In the genomic region with DNA sequence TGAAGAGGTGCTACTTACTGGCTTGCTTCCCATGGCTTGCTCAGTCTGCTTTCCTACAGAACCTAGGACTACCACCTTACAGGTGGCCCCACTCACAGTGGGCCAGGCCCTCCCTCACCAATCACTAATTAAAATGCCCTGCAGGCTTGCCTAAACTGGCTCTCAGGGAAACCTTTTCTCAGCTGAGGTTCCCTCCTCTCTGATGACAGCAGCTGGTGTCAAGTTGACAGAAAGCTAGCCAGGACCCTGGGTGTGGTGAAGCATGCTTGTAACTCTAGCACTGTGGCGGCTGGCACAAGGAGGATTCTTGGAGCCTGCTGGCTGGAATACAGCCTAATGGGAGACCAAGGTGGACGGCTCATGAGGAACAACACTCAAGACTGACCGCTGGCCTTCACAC, we compare ENCODE assay signal across 15 mouse cellular contexts. TPM values are rescaled to one million over a fixed set of nuclear protein-coding genes. Genes with fewer than 3 reads are reported as not detected.
DNase-seq lines count a peak whose midpoint lies in the region; ATAC-seq and TF ChIP-seq lines count a peak whose summit lies in the region.
"Had no signal": no experiment of that assay in that cellular context is flagged by ENCODE, and none has a peak within 500 bp of the region (broad histone marks: within the 10 kb centered on the region; RNA-seq: fewer than 3 reads in every experiment).

No protein-coding gene starts in this region.

- intact Hi-C loops in left cerebral cortex, postnatal 4 days (cut with DNase I), result no loop called here
- intact Hi-C loops in left cerebral cortex, postnatal 14 days (cut with DNase I), result no loop called here

- no peaks in the 10 kb centered on the region for H3K27me3 ChIP-seq in forebrain, embryonic 14.5 days (replicated peaks; ENCODE audit: control insufficient read depth, insufficient read depth, low read length)
- no peaks in the 10 kb centered on the region for H3K27me3 ChIP-seq in forebrain, embryonic 12.5 days
- H3K27me3 ChIP-seq in small intestine, adult 2 months (ENCODE audit: control insufficient read depth, insufficient read depth, low read length), result no peaks in the 10 kb centered on the region
- H3K27me3 ChIP-seq in hindbrain, postnatal 0 days (ENCODE audit: insufficient read depth, low read length), result no peaks in the 10 kb centered on the region
- H3K27me3 ChIP-seq: hindbrain, embryonic 13.5 days had no signal

- no peak overlapping the region for H3K27ac ChIP-seq in forebrain, embryonic 14.5 days (ENCODE audit: low read depth, low read length)
- H3K27ac ChIP-seq in forebrain, embryonic 12.5 days, result no peak overlapping the region
- H3K27ac ChIP-seq in small intestine, adult 2 months (ENCODE audit: insufficient read depth, low read depth, low read length), result peak overlapping the region; percentile 12; the same call in 1 of the 2 replicates
- no peak overlapping the region for H3K27ac ChIP-seq in hindbrain, postnatal 0 days
- H3K27ac ChIP-seq: hindbrain, embryonic 13.5 days had no signal

- no peak overlapping the region for H3K9ac ChIP-seq in forebrain, embryonic 14.5 days (ENCODE audit: low read length)
- H3K9ac ChIP-seq in forebrain, embryonic 12.5 days, result no peak overlapping the region
- no peak overlapping the region for H3K9ac ChIP-seq in hindbrain, postnatal 0 days (replicated peaks; ENCODE audit: low read length)
- H3K9ac ChIP-seq: hindbrain, embryonic 13.5 days had no signal

- ATAC-seq in forebrain, embryonic 14.5 days, result no peak
- ATAC-seq in forebrain, embryonic 12.5 days (ENCODE audit: low FRiP score), result no peak
- no peak for ATAC-seq in hindbrain, postnatal 0 days

- 80% methylated on average over 3 of the region's 3 CpGs for WGBS in forebrain, embryonic 14.5 days
- 77% methylated on average over 3 of the region's 3 CpGs for WGBS in forebrain, embryonic 12.5 days
- 76% methylated on average over 3 of the region's 3 CpGs for WGBS in small intestine, adult 2 months
- WGBS in hindbrain, postnatal 0 days, result 55% methylated on average over 3 of the region's 3 CpGs

- H3K9me3 ChIP-seq in forebrain, embryonic 14.5 days (replicated peaks; ENCODE audit: control insufficient read depth, low read length), result no peaks in the 10 kb centered on the region
- H3K9me3 ChIP-seq in forebrain, embryonic 12.5 days, result no peaks in the 10 kb centered on the region
- no peaks in the 10 kb centered on the region for H3K9me3 ChIP-seq in hindbrain, postnatal 0 days (ENCODE audit: low read length)
- H3K9me3 ChIP-seq: hindbrain, embryonic 13.5 days had no signal

- peak; percentile 7 for DNase-seq in forebrain, embryonic 14.5 days (ENCODE audit: low spot score)
- DNase-seq in left cerebral cortex, postnatal 4 days, result peak; percentile 23
- no peak for DNase-seq in left cerebral cortex, postnatal 14 days (ENCODE audit: low spot score in 2 of 2)
- peak; percentile 10 for DNase-seq in forelimb bud, embryonic 11.5 days (ENCODE audit: low read depth, low spot score)
- DNase-seq in cerebellum, adult 11 months, result no peak
- DNase-seq in hindbrain, postnatal 0 days (ENCODE audit: low spot score), result no peak
- DNase-seq: adrenal gland, adult 8-10 months; B cell, adult 2 months; lung, adult 2 months had no signal

- no peak for TF ChIP-seq CTCF in small intestine, adult 2 months (IDR thresholded peaks at IDR 0.05; ENCODE audit: extremely low read depth, insufficient read length, insufficient replicate concordance, low read depth, low read length)
- no peak for TF ChIP-seq CTCF in hindbrain, postnatal 0 days (IDR thresholded peaks at IDR 0.05; ENCODE audit: low read depth)

- H3K36me3 ChIP-seq in forebrain, embryonic 14.5 days (ENCODE audit: control insufficient read depth, insufficient read depth, low read length), result no peaks in the 10 kb centered on the region
- H3K36me3 ChIP-seq in forebrain, embryonic 12.5 days (replicated peaks), result no peaks in the 10 kb centered on the region
- H3K36me3 ChIP-seq in small intestine, adult 2 months (ENCODE audit: control insufficient read depth, insufficient read depth, low read length), result no peaks in the 10 kb centered on the region
- H3K36me3 ChIP-seq in hindbrain, postnatal 0 days (ENCODE audit: insufficient read depth, low read length), result no peaks in the 10 kb centered on the region
- H3K36me3 ChIP-seq: hindbrain, embryonic 13.5 days had no signal

- no peak overlapping the region for H3K4me2 ChIP-seq in forebrain, embryonic 14.5 days (ENCODE audit: low read length)
- H3K4me2 ChIP-seq in forebrain, embryonic 12.5 days, result no peak overlapping the region
- H3K4me2 ChIP-seq in hindbrain, postnatal 0 days (ENCODE audit: low read depth, low read length), result no peak overlapping the region
- H3K4me2 ChIP-seq: hindbrain, embryonic 13.5 days had no signal

- no peak overlapping the region for H3K4me3 ChIP-seq in forebrain, embryonic 14.5 days (ENCODE audit: low read depth, low read length)
- no peak overlapping the region for H3K4me3 ChIP-seq in forebrain, embryonic 12.5 days (replicated peaks)
- no peak overlapping the region for H3K4me3 ChIP-seq in small intestine, adult 2 months (ENCODE audit: low read depth, low read length)
- no peak overlapping the region for H3K4me3 ChIP-seq in hindbrain, postnatal 0 days (ENCODE audit: low read length)
- H3K4me3 ChIP-seq: hindbrain, embryonic 13.5 days had no signal

- H3K4me1 ChIP-seq in forebrain, embryonic 14.5 days (ENCODE audit: control insufficient read depth, insufficient read depth, low read length), result no peaks in the 10 kb centered on the region
- no peaks in the 10 kb centered on the region for H3K4me1 ChIP-seq in forebrain, embryonic 12.5 days
- H3K4me1 ChIP-seq in small intestine, adult 2 months (ENCODE audit: control insufficient read depth, insufficient read depth, insufficient read length, low read length), result peaks cover 9% of the 10 kb centered on the region; the same call in 1 of the 2 replicates
- H3K4me1 ChIP-seq in hindbrain, postnatal 0 days (ENCODE audit: insufficient read depth, low read length), result no peaks in the 10 kb centered on the region
- H3K4me1 ChIP-seq: hindbrain, embryonic 13.5 days had no signal

- TF ChIP-seq POLR2A in small intestine, adult 2 months (IDR thresholded peaks at IDR 0.05; ENCODE audit: low read depth, low read length), result no peak

RNA-seq across cellular contexts. Expression of a gene that starts 8.4 kb away (rescaled TPM):
- not detected in 2 replicates for polyA plus RNA-seq in forebrain, embryonic 14.5 days (2014; fragmentation: Nextera tagmentation; extraction: Ambion mirVana)
- 0.14 TPM in 1 of 2 replicates, not detected in the other for polyA plus RNA-seq in forebrain, embryonic 12.5 days (2016; fragmentation: Nextera tagmentation; extraction: Ambion mirVana)
- not detected for total RNA-seq in left cerebral cortex, postnatal 4 days (2021)
- total RNA-seq in left cerebral cortex, postnatal 14 days (2021), result not detected
- polyA plus RNA-seq in small intestine, adult 2 months (2012; rRNA removed), result 0.17 and 0.98 TPM in 2 replicates
- not detected in 2 replicates for total RNA-seq in hindbrain, postnatal 0 days (2014; rRNA removed)
- 0.10 TPM in 1 of 2 replicates, not detected in the other for polyA plus RNA-seq in hindbrain, postnatal 0 days (2015; fragmentation: Nextera tagmentation; extraction: Ambion mirVana)
- total RNA-seq: layer of hippocampus, adult 18-20 months; left cerebral cortex, postnatal 36 days had no signal
- polyA plus RNA-seq: forebrain, embryonic 11.5 days had no signal

RNA-seq across cellular contexts. Expression of a gene that starts 47.6 kb away (rescaled TPM):
- polyA plus RNA-seq in forebrain, embryonic 14.5 days (2014; fragmentation: Nextera tagmentation; extraction: Ambion mirVana), result 6.2 and 7.2 TPM in 2 replicates
- 31.8 and 33.5 TPM in 2 replicates for polyA plus RNA-seq in forebrain, embryonic 12.5 days (2016; fragmentation: Nextera tagmentation; extraction: Ambion mirVana)
- 1 to 10 TPM; 7.9 to 8.0 TPM for total RNA-seq in left cerebral cortex, postnatal 4 days (2021)
- total RNA-seq in left cerebral cortex, postnatal 14 days (2021), result 1 to 10 TPM; 3.3 to 5.4 TPM
- 0.70 and 1.9 TPM in 2 replicates for polyA plus RNA-seq in small intestine, adult 2 months (2012; rRNA removed)
- 4.0 and 13.6 TPM in 2 replicates for total RNA-seq in hindbrain, postnatal 0 days (2014; rRNA removed)
- polyA plus RNA-seq in hindbrain, postnatal 0 days (2015; fragmentation: Nextera tagmentation; extraction: Ambion mirVana), result 3.4 and 3.5 TPM in 2 replicates

RNA-seq across cellular contexts. Expression of a gene that starts 47.9 kb away (rescaled TPM):
- polyA plus RNA-seq in forebrain, embryonic 14.5 days (2014; fragmentation: Nextera tagmentation; extraction: Ambion mirVana), result 868 and 950 TPM in 2 replicates
- polyA plus RNA-seq in forebrain, embryonic 12.5 days (2016; fragmentation: Nextera tagmentation; extraction: Ambion mirVana), result 883 and 905 TPM in 2 replicates
- total RNA-seq in left cerebral cortex, postnatal 4 days (2021), result 100 to 1,000 TPM; 735 to 744 TPM
- total RNA-seq in left cerebral cortex, postnatal 14 days (2021), result 100 to 1,000 TPM; 484 to 496 TPM
- polyA plus RNA-seq in small intestine, adult 2 months (2012; rRNA removed), result 122 and 189 TPM in 2 replicates
- total RNA-seq in hindbrain, postnatal 0 days (2014; rRNA removed), result 588 and 616 TPM in 2 replicates
- polyA plus RNA-seq in hindbrain, postnatal 0 days (2015; fragmentation: Nextera tagmentation; extraction: Ambion mirVana), result 620 and 630 TPM in 2 replicates

RNA-seq across cellular contexts. Expression of a gene that starts 53.8 kb away (rescaled TPM):
- 21.3 and 24.3 TPM in 2 replicates for polyA plus RNA-seq in forebrain, embryonic 14.5 days (2014; fragmentation: Nextera tagmentation; extraction: Ambion mirVana)
- polyA plus RNA-seq in forebrain, embryonic 12.5 days (2016; fragmentation: Nextera tagmentation; extraction: Ambion mirVana), result 35.1 and 35.9 TPM in 2 replicates
- total RNA-seq in left cerebral cortex, postnatal 4 days (2021), result 10 to 100 TPM; 18.3 to 18.8 TPM
- total RNA-seq in left cerebral cortex, postnatal 14 days (2021), result 10 to 100 TPM; 20.0 to 20.7 TPM
- polyA plus RNA-seq in small intestine, adult 2 months (2012; rRNA removed), result 5.8 and 12.2 TPM in 2 replicates
- 1.9 and 5.9 TPM in 2 replicates for total RNA-seq in hindbrain, postnatal 0 days (2014; rRNA removed)
- polyA plus RNA-seq in hindbrain, postnatal 0 days (2015; fragmentation: Nextera tagmentation; extraction: Ambion mirVana), result 34.4 and 35.0 TPM in 2 replicates

Comparison
In these comparisons a context has a peak if more than half of its experiments do, and no peak if none do; other contexts are left out.
1. DNase-seq: peak in forebrain, embryonic 14.5 days (single experiment), left cerebral cortex, postnatal 4 days (single experiment) and forelimb bud, embryonic 11.5 days (single experiment); none in left cerebral cortex, postnatal 14 days (0 of 2), cerebellum, adult 11 months (single experiment) and hindbrain, postnatal 0 days (single experiment).